Mouse (Mus musculus): ENCODE results near the gene Myh7. TPM values are rescaled to one million over a fixed set of nuclear protein-coding genes. Genes with fewer than 3 reads are reported as not detected.

Myh7 gene
- total RNA-seq, 1 experiment = 3.3 TPM

GRCm38 (mm10) chr14:55008417-55008816 is 14.0 kb upstream of the Myh7 start:
- in situ Hi-C loops (cut with MboI; ENCODE audit: low sequenced_read_pairs in 2 of 2, unreplicated experiment in 2 of 2) = no loop called here
- Histone ChIP-seq H3K9me3 (ENCODE audit: control insufficient read depth, insufficient read depth, low read depth, low read length) (no peaks in the 10 kb centered on the region), H3K4me3 (ENCODE audit: insufficient read depth in 1 of 2, low read depth in 1 of 2, low read length in 2 of 2, poor library complexity in 1 of 2, severe bottlenecking in 1 of 2) (no peak overlapping the region), H3K27ac (ENCODE audit: insufficient read depth, low read depth, low read length, poor library complexity, severe bottlenecking) (no peak overlapping the region), H3K9ac (ENCODE audit: insufficient read depth, low read depth, low read length, poor library complexity, severe bottlenecking) (no peak overlapping the region), H3K4me1 (ENCODE audit: control insufficient read depth in 2 of 2, insufficient read depth in 2 of 2, low read length in 2 of 2, poor library complexity in 1 of 2) (peaks cover 0 to 10% of the 10 kb centered on the region in 2 experiments; a peak in 1 of 4 replicates), H3K36me3 (ENCODE audit: control insufficient read depth, insufficient read depth, low read length, poor library complexity, severe bottlenecking) (no peaks in the 10 kb centered on the region)
- TF ChIP-seq ZC3H11A (IDR thresholded peaks at IDR 0.05; ENCODE audit: borderline replicate concordance, low read depth, low read length) (no peak), HCFC1 (IDR thresholded peaks at IDR 0.05; ENCODE audit: borderline replicate concordance, insufficient read depth, low read length) (no peak), MAFK (IDR thresholded peaks at IDR 0.05; ENCODE audit: insufficient read depth, low read depth, low read length) (no peak), ZNF384 (IDR thresholded peaks at IDR 0.05; ENCODE audit: low read depth, low read length) (no peak), CHD2 (IDR thresholded peaks at IDR 0.05; ENCODE audit: low read depth, low read length) (no peak)
- DNase-seq (ENCODE audit: low read depth, low spot score) = no peak

GRCm38 (mm10) chr14:55007120-55007908 is 12.9 kb upstream of the Myh7 start:
- TF ChIP-seq HCFC1 (IDR thresholded peaks at IDR 0.05; ENCODE audit: borderline replicate concordance, insufficient read depth, low read length) (no peak), CHD2 (IDR thresholded peaks at IDR 0.05; ENCODE audit: low read depth, low read length) (no peak), ZNF384 (IDR thresholded peaks at IDR 0.05; ENCODE audit: low read depth, low read length) (no peak), MAFK (IDR thresholded peaks at IDR 0.05; ENCODE audit: insufficient read depth, low read depth, low read length) (no peak), ZC3H11A (IDR thresholded peaks at IDR 0.05; ENCODE audit: borderline replicate concordance, low read depth, low read length) (no peak)
- no peak overlapping the region for H3K27ac ChIP-seq (ENCODE audit: insufficient read depth, low read depth, low read length, poor library complexity, severe bottlenecking)
- no peak for DNase-seq (ENCODE audit: low read depth, low spot score)
- H3K36me3 ChIP-seq (ENCODE audit: control insufficient read depth, insufficient read depth, low read length, poor library complexity, severe bottlenecking) = no peaks in the 10 kb centered on the region
- no peak overlapping the region for H3K4me3 ChIP-seq (ENCODE audit: insufficient read depth in 1 of 2, low read depth in 1 of 2, low read length in 2 of 2, poor library complexity in 1 of 2, severe bottlenecking in 1 of 2)
- no peaks in the 10 kb centered on the region for H3K9me3 ChIP-seq (ENCODE audit: control insufficient read depth, insufficient read depth, low read depth, low read length)
- H3K4me1 ChIP-seq (ENCODE audit: control insufficient read depth in 2 of 2, insufficient read depth in 2 of 2, low read length in 2 of 2, poor library complexity in 1 of 2) = peaks cover 0 to 15% of the 10 kb centered on the region in 2 experiments; a peak in 1 of 4 replicates
- in situ Hi-C loops (cut with MboI; ENCODE audit: low sequenced_read_pairs in 2 of 2, unreplicated experiment in 2 of 2) = no loop called here
- H3K9ac ChIP-seq (ENCODE audit: insufficient read depth, low read depth, low read length, poor library complexity, severe bottlenecking) = no peak overlapping the region

GRCm38 (mm10) chr14:55006541-55006940 is 12.1 kb upstream of the Myh7 start:
- no peak for TF ChIP-seq ZC3H11A (IDR thresholded peaks at IDR 0.05; ENCODE audit: borderline replicate concordance, low read depth, low read length)
- TF ChIP-seq ZNF384 (IDR thresholded peaks at IDR 0.05; ENCODE audit: low read depth, low read length) = no peak
- TF ChIP-seq HCFC1 (IDR thresholded peaks at IDR 0.05; ENCODE audit: borderline replicate concordance, insufficient read depth, low read length) = no peak
- Histone ChIP-seq H3K4me3 (ENCODE audit: insufficient read depth in 1 of 2, low read depth in 1 of 2, low read length in 2 of 2, poor library complexity in 1 of 2, severe bottlenecking in 1 of 2) (no peak overlapping the region), H3K27ac (ENCODE audit: insufficient read depth, low read depth, low read length, poor library complexity, severe bottlenecking) (no peak overlapping the region), H3K36me3 (ENCODE audit: control insufficient read depth, insufficient read depth, low read length, poor library complexity, severe bottlenecking) (no peaks in the 10 kb centered on the region), H3K9me3 (ENCODE audit: control insufficient read depth, insufficient read depth, low read depth, low read length) (no peaks in the 10 kb centered on the region), H3K9ac (ENCODE audit: insufficient read depth, low read depth, low read length, poor library complexity, severe bottlenecking) (no peak overlapping the region), H3K4me1 (ENCODE audit: control insufficient read depth in 2 of 2, insufficient read depth in 2 of 2, low read length in 2 of 2, poor library complexity in 1 of 2) (peaks cover 0 to 17% of the 10 kb centered on the region in 2 experiments; a peak in 1 of 4 replicates)
- in situ Hi-C loops (cut with MboI; ENCODE audit: low sequenced_read_pairs in 2 of 2, unreplicated experiment in 2 of 2) = no loop called here
- DNase-seq (ENCODE audit: low read depth, low spot score) = no peak

- H3K36me3 ChIP-seq (ENCODE audit: control insufficient read depth, insufficient read depth, low read length, poor library complexity, severe bottlenecking) = no peaks in the 10 kb centered on the region
- H3K9ac ChIP-seq (ENCODE audit: insufficient read depth, low read depth, low read length, poor library complexity, severe bottlenecking) = no peak overlapping the region
- no peak for DNase-seq (ENCODE audit: low read depth, low spot score)
- H3K4me3 ChIP-seq (ENCODE audit: insufficient read depth in 1 of 2, low read depth in 1 of 2, low read length in 2 of 2, poor library complexity in 1 of 2, severe bottlenecking in 1 of 2) = no peak overlapping the region
- H3K27ac ChIP-seq (ENCODE audit: insufficient read depth, low read depth, low read length, poor library complexity, severe bottlenecking) = no peak overlapping the region
- in situ Hi-C loops (cut with MboI; ENCODE audit: low sequenced_read_pairs in 2 of 2, unreplicated experiment in 2 of 2) = no loop called here
- H3K9me3 ChIP-seq (ENCODE audit: control insufficient read depth, insufficient read depth, low read depth, low read length) = no peaks in the 10 kb centered on the region
- H3K4me1 ChIP-seq (ENCODE audit: control insufficient read depth in 2 of 2, insufficient read depth in 2 of 2, low read length in 2 of 2, poor library complexity in 1 of 2) = peaks cover 0 to 17% of the 10 kb centered on the region in 2 experiments; a peak in 1 of 4 replicates
- no peak for TF ChIP-seq ZNF384 (IDR thresholded peaks at IDR 0.05; ENCODE audit: low read depth, low read length)
- TF ChIP-seq CHD2 (IDR thresholded peaks at IDR 0.05; ENCODE audit: low read depth, low read length) = no peak
- TF ChIP-seq ZC3H11A (IDR thresholded peaks at IDR 0.05; ENCODE audit: borderline replicate concordance, low read depth, low read length) = no peak
- no peak for TF ChIP-seq MAFK (IDR thresholded peaks at IDR 0.05; ENCODE audit: insufficient read depth, low read depth, low read length)
- TF ChIP-seq HCFC1 (IDR thresholded peaks at IDR 0.05; ENCODE audit: borderline replicate concordance, insufficient read depth, low read length) = no peak
Measured at GRCm38 (mm10) chr14:55005967-55006366, 11.5 kb upstream of the Myh7 start.

Measured in ES-E14 (cell line).